Mouse (Mus musculus): ENCODE measurements at regions not wholly inside any gene's neighbourhood (a gene's known extent, or its start where the extent isn't known, plus 50 kb on each side); places are given as distances from the start of the nearest gene placed in this dataset.
"Not testable (repeated sequence)": the region's sequence is repeated elsewhere in the genome, so short reads cannot be mapped to it uniquely, and the experiment has no call there.

DNA sequence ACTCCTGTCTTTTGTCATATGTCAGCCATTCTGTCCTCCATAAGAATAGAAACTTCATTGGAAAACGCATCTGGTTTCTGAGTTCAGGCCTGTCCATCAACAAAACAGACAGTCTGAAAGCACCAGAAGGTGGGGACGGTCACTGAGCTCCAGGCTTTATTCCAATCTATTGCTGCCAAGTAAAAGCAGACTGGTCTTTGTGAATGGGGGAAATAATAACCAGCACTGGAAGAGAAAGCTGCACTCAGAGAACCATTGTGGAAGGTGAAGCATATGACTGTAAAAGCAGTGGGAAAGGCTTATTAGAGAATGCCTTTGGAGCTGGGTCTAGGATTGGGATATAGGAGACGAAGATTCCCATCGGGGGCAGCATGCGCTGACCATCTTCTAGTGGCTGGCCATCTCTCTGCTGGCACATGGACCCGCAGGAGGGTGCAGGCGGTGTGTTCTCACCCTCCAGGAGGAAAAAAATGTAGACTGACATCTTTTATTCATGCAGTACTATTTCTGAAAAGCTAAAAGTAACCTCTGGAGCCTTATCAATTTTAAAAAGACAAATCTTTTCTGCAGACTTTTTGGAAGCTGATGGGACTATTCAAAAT, 1638.0 kb downstream of the Car8 start:
- no peak for DNase-seq (ENCODE audit: low spot score)

GRCm38 (mm10) chr4:6596321-6596720, 1642.5 kb downstream of the Car8 start:
- peak; percentile 61 for DNase-seq (ENCODE audit: low spot score)

DNA sequence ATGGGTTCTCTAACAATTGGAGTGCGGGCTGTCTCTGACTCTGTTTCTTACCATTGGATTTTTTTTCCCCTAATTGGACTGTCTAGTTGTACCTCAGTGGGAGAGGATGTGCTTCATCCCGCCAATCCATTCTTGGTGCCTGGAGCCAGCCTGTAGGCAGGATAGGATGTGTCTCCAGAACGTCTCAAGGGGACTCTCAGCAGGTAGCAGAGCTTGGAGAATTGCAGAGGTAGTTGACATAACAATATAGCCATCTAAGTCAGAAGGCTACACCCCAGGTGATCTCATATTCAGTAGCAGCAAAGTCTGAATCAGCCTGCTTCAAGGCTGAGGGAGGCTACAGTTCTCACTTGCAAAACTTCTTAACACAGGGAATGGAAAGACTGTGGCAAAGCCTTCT, 1646.0 kb downstream of the Car8 start:
- not testable (repeated sequence) for DNase-seq (ENCODE audit: low spot score)

DNA sequence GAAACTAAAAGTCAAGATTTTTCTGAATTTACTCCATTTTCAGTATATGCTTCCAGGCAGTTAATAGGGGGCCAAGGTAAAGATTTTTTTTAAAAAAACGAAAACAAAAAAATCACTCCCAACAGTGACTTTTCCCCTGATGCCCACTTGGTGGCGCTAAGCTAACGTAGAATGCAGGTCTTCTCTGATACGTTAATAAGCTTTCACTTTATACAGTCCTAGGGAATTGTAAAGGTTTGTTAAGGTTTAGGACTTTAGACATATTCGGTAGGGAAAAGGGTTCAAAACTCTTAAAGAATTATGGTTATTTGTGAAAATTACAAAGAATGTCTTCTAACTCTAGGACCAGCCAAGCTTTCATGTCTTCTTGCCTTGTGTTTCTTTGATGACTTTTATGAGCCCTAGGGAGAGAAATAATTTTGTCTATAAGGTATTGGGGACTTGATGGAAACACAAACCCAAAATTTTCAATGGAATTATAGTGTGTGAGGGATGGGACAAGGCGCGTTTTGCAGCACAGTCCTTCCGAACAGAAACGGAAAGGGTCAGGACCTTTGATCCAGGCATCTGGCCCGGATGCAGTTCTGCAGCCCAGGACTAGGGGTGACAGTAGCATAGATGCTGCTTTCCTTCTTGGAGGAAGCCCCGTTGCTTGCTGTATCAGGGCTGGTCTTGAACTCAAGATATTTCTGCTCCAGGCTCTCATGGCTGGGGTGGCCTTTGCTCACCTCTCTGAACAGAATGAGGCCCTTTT, 1677.1 kb downstream of the Car8 start:
- peak; percentile 58 for DNase-seq (ENCODE audit: low spot score)

DNA sequence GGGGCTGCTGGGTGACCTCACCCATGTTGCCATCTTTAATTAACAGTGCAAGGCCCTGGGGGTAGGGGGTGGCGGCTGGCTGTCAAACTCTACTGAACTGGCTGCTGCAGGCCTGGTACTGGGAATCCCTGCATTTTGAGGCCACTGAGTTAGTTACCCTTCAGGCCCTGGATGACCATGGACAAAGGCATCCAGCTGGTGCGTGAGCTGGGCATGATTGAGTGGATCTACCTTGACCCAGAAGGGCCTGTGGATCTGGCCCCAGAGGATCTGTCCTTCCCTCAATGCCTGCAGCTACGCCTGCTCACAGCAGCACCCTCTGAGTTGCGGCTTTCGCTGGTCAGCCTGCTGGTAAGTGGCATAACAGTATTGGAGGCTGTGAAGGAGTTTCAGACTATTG, 1699.2 kb downstream of the Car8 start:
- no peak for DNase-seq (ENCODE audit: low spot score)

DNA sequence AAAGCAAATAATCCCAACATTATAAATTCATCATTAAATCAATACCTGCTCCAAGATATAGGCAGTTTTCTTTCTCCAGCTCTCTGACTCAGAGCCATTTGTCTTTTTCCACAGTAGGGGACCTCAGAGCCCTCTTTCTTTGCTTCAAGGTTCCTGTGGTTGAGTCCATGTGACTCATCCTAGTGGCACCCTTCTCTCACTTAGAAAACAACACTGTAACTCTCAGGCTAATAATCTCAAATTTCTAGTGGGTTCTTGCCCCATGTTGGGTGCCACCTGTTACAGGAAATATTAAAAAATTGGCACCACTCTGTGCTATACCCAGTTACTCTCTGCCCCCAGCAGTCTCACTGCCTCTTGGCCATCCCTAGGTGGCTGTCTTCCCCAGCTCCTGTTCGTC, 1706.4 kb downstream of the Car8 start:
- DNase-seq (ENCODE audit: low spot score): no peak

DNA sequence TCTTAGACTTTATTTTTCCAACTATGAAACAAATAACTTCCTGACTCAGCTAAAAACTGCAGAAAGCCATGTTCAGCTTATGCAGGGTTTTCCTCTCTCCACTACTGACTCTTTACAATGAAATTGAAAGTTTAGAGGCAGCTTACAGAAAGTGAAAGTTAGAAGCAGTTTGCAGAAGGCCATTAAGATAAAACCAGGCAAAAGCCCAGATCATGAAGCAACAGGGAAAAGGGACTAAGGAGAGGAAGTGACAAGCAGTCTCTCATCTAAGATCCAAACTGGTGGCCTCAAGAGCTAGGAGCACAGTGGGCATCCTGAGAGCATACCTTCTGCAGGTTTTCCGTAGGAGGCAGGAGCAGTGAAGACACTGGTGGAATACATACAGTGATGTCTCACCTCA, 1721.2 kb downstream of the Car8 start:
- peak; percentile 59 for DNase-seq (ENCODE audit: low spot score)

GRCm38 (mm10) chr4:6514823-6515222, 1721.7 kb upstream of the Impad1 start:
- DNase-seq (ENCODE audit: low spot score): peak; percentile 84

GRCm38 (mm10) chr4:6513635-6514034, 1720.5 kb upstream of the Impad1 start:
- DNase-seq (ENCODE audit: low spot score): no peak

GRCm38 (mm10) chr4:6512749-6513364, 1719.7 kb upstream of the Impad1 start:
- DNase-seq (ENCODE audit: low spot score): peak; percentile 79

DNA sequence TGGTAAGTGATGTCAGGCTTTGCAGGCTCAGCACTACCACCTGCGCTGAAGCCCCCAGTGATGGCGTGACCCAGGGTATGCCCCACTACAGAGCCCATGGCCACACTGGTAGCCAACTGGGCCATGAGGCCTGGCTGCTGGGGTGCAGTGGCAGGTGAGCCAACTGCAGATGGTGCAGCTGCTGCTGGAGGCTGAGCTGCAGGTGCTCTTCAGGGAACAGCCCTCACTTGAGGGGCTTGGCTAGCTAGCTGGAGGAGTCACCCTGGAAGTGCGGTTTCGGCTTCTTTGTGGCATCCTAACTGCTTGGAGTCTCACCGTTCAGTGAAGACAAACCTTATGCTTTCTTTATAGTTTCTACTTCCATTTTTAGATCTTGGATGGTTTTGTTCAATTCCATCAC, 1714.9 kb upstream of the Impad1 start:
- no peak for DNase-seq (ENCODE audit: low spot score)

Data from adipocyte (in vitro differentiated cells).